Mouse (Mus musculus) heart, postnatal 0 days (tissue): ENCODE data around the gene Wiz. TPM values are rescaled to one million over a fixed set of nuclear protein-coding genes. Genes with fewer than 3 reads are reported as not detected.

Source experiments
- ATAC-seq: fragments of 200-750 bp; cut with Nextera tagmentation; 2 replicates; pipeline ENCODE4 v1.8.0; 2017; ENCODE audit warnings: low read depth, moderate number of reproducible peaks, moderate library complexity; ENCODE audit not compliant: insufficient read depth
- DNase-seq: peaks from one replicate; pipeline ENCODE4 v3.0.0-alpha.2; 2016; ENCODE audit warnings: low spot score
- H3K27ac ChIP-seq: fragments of 300-500 bp; sonication (generic); 2 replicates; pipeline ENCODE4 v1.5.1; 2014; ENCODE audit warnings: low read depth, mild to moderate bottlenecking
- H3K27me3 ChIP-seq: fragments of 300-500 bp; sonication (generic); 2 replicates; pipeline ENCODE4 v1.6.1; 2014; ENCODE audit warnings: low read length, mixed read lengths; ENCODE audit not compliant: control insufficient read depth, insufficient read depth
- H3K36me3 ChIP-seq: fragments of 300-500 bp; sonication (generic); replicated peaks from 2 replicates; pipeline ENCODE4 v1.6.1; 2014; ENCODE audit warnings: low read length, mixed read lengths; ENCODE audit not compliant: control insufficient read depth, insufficient read depth
- H3K4me1 ChIP-seq: fragments of 300-500 bp; sonication (generic); 2 replicates; pipeline ENCODE4 v1.6.1; 2014; ENCODE audit warnings: antibody characterized with exemption; ENCODE audit not compliant: control insufficient read depth, insufficient read depth
- H3K4me2 ChIP-seq: fragments of 300-500 bp; sonication (generic); 2 replicates; pipeline ENCODE4 v1.6.1; 2014; ENCODE audit warnings: low read depth, mild to moderate bottlenecking, low read length, moderate library complexity
- H3K4me3 ChIP-seq: fragments of 300-500 bp; sonication (generic); 2 replicates; pipeline ENCODE4 v1.5.1; 2014; ENCODE audit warnings: low read depth, low read length
- H3K9ac ChIP-seq: fragments of 300-500 bp; sonication (generic); replicated peaks from 2 replicates; pipeline ENCODE4 v1.6.1; 2014; ENCODE audit warnings: low read depth, low read length, mixed read lengths
- H3K9me3 ChIP-seq: fragments of 300-500 bp; sonication (generic); replicated peaks from 2 replicates; pipeline ENCODE4 v1.6.1; 2016; ENCODE audit warnings: low read length; ENCODE audit not compliant: control insufficient read depth
- CTCF ChIP-seq: IDR thresholded peaks from 2 replicates; pipeline ENCODE4 v1.5.1; 2016; ENCODE audit warnings: antibody characterized with exemption, control low read depth, low read depth
- EP300 ChIP-seq: IDR thresholded peaks from 2 replicates; pipeline ENCODE4 v1.6.1; 2016; ENCODE audit warnings: antibody characterized with exemption, low read depth
- WGBS: fragments of 180-500 bp; shearing (Covaris S2); extraction: QIAGEN DNeasy Blood & Tissue Kit; methylation state at CpG from one replicate; pipeline ENCODE4 v1.1.7; 2014; 5-methylcytosine and 5-hydroxymethylcytosine counted together
- polyA plus RNA-seq: library from polyadenylated mRNA; unstranded; fragments of >200 nt; fragmentation: Nextera tagmentation; extraction: Ambion mirVana; gene quantifications from 2 replicates; pipeline ENCODE4 v1.2.1, GENCODE M21; 2015
- total RNA-seq: library from RNA; depleted of rRNA; stranded (reverse); fragments of >200 nt; gene quantifications from 2 replicates; pipeline ENCODE4 v1.2.3, GENCODE M21; 2014; ENCODE audit warnings: low replicate concordance

Wiz gene
- total and polyA plus RNA-seq, 2 experiments from 2014 or later, result 7.0 to 21.4 TPM

DNA sequence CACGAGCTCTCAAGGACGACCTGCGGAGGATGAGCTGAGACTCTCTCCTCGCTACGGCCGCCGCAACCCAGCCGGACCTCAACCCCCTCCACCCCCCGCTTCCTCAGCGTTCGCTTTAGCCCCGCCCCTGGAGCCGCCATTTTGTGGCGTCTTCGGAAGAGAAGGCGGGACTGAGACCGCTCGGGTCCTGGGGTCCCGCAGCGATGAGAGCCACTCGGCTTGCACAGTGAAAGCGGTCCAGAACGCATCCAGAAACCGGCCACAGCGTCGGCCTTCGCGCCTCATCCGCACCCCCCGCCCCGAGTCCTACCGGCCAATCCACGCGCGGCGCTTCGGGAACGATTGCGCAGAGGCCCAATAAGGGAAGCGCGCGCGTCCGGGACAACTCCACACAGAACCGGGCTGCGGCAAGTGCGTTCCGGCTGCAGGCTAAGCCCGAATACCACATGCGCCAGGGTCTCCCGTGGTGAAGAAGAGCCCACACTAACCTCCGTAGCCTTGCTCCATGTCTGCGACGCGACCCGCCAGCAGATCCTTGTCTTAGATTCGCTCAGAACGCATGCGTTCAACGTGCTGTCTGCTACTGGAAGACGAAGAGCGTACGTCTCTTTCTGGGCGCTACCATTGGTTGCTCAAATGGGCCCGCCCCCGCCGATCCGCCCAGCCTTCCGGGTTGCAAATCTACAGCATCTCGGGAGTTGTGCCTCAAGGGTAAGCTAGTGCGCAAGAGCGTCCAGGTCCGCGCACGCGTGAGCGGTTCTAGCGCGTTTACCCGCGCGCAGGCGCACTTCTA lies 68.4 kb downstream of the Wiz start, which contains the start of gene Akap8:
Gene Akap8 (minus strand): TSS at position 642 of the 793 bp plus-strand sequence.
- under 1% methylated on average over 82 of the region's 83 CpGs for WGBS
- DNase-seq (peak; percentile 98), ATAC-seq (peak; percentile 96)
- peak within 1 kb of the TSS; percentile 68 for H3K9ac ChIP-seq
- peaks cover 45% of the 10 kb centered on the region for H3K36me3 ChIP-seq
- peak within 1 kb of the TSS; percentile 92 for H3K4me2 ChIP-seq
- peak within 1 kb of the TSS; percentile 78 for H3K4me3 ChIP-seq
- H3K9me3 ChIP-seq, result no peaks in the 10 kb centered on the region
- TF ChIP-seq EP300, result 0 out of 2 replicates have a peak, but pooled peaks have one; percentile 32
- no peak for TF ChIP-seq CTCF
- peak within 1 kb of the TSS; percentile 95 for H3K27ac ChIP-seq
- H3K4me1 ChIP-seq, result peaks cover 20% of the 10 kb centered on the region
- H3K27me3 ChIP-seq, result no peaks in the 10 kb centered on the region

DNA sequence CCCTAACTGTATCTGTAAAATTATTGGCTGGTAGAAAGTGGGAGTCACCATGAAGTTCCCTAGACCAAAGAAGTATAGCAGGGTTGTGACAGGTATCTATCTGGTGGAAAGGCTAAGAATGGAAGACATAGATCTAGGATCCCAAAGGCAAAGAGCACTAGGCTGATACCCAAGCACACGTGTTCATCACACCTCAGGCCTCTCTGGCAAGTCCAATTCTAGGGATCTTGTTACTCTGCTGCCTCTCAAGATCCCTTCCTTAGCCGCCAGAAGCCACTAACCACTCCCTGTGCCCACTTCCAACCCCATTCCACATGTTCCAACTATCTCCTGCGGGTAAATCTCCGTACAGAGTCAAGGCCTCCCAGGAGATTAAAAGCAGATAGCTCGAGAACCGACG lies 69.3 kb downstream of the Wiz start:
- TF ChIP-seq EP300, result no peak
- TF ChIP-seq CTCF, result no peak
- Histone ChIP-seq H3K4me1 (peaks cover 20% of the 10 kb centered on the region), H3K27me3 (no peaks in the 10 kb centered on the region), H3K4me2 (peak overlapping the region; percentile 92), H3K4me3 (peak overlapping the region; percentile 78), H3K27ac (peak overlapping the region; percentile 95), H3K9ac (peak overlapping the region; percentile 66), H3K36me3 (peaks cover 45% of the 10 kb centered on the region), H3K9me3 (no peaks in the 10 kb centered on the region)
- ATAC-seq (no peak), DNase-seq (no peak)
- WGBS, result under 1% methylated on average over 7 of the region's 7 CpGs

DNA sequence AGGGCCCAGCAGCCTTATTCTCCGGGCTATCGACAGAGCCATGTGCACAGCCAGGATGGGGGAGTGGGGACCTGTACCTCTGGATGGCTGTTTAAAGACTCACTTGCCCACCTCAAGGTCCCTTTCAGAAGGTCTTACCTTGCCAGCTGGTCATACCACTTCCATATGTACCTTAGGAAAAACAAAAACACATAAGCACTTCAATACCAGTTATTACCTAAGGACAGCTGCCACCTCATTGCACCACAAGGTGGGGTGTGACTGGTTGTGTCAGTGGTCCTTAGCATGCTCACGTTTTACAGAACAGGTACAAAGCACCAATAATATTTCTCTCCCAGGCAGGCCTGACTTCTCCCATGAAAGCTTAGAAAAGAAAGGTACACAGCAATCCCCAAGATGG lies 71.5 kb downstream of the Wiz start:
- H3K4me3 ChIP-seq, result no peak overlapping the region
- H3K4me2 ChIP-seq, result no peak overlapping the region
- H3K9me3 ChIP-seq, result no peaks in the 10 kb centered on the region
- H3K27me3 ChIP-seq, result no peaks in the 10 kb centered on the region
- H3K9ac ChIP-seq, result no peak overlapping the region
- peaks cover 20% of the 10 kb centered on the region for H3K4me1 ChIP-seq
- peaks cover 56% of the 10 kb centered on the region for H3K36me3 ChIP-seq
- H3K27ac ChIP-seq, result no peak overlapping the region
- WGBS, result 80% methylated on average over 3 of the region's 3 CpGs
- ATAC-seq (no peak), DNase-seq (no peak)
- TF ChIP-seq EP300 (no peak), CTCF (no peak)

DNA sequence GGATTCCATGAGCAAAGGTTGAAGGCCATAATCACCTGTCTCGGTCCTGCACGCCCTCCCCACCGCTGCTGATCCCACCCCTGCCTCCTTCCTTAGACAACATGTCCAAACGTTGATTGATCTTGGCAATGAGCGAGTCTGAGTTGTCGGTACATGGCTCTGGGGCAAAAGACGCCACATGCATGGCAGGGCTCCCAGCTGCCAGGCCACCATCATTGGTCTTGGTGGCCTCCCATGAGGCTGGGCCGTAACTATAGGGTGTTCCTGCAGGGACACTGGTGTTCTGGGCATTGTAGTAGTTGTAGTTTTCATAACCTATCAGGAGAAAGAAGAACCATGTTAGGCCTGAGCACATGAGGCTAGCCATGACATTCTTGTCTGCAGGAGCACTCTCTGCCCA lies 72.2 kb downstream of the Wiz start:
- TF ChIP-seq CTCF (no peak), EP300 (no peak)
- 87% methylated on average over 8 of the region's 8 CpGs for WGBS
- DNase-seq (no peak), ATAC-seq (no peak)
- Histone ChIP-seq H3K36me3 (peaks cover 63% of the 10 kb centered on the region), H3K4me2 (no peak overlapping the region), H3K4me1 (peaks cover 15% of the 10 kb centered on the region), H3K9ac (no peak overlapping the region), H3K27me3 (no peaks in the 10 kb centered on the region), H3K27ac (no peak overlapping the region), H3K9me3 (no peaks in the 10 kb centered on the region), H3K4me3 (no peak overlapping the region)

DNA sequence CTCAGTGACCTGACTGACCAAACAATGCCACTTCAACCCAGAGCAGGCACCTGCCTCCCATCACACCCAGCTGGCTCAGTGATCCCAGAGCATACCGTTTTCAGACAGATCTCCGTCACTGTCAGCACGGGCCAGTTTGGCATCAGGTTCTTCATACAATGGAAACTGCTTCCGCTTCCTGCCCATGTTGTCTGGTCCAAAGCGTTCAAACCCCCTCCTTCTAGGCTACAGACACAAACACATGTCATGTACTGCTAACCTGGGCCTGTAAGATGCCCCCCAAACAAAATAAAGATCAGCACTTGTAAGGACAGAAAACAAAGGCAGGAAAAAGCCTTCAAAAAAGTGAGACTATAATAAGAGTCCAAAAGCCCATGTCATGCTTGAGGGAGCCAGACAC lies 73.7 kb downstream of the Wiz start:
- Histone ChIP-seq H3K27me3 (no peaks in the 10 kb centered on the region), H3K9ac (no peak overlapping the region), H3K4me3 (no peak overlapping the region), H3K9me3 (no peaks in the 10 kb centered on the region), H3K4me2 (no peak overlapping the region), H3K4me1 (peaks cover 12% of the 10 kb centered on the region; the same call in 1 of the 2 replicates), H3K27ac (no peak overlapping the region), H3K36me3 (peaks cover 78% of the 10 kb centered on the region)
- no peak for DNase-seq
- 87% methylated on average over 5 of the region's 5 CpGs for WGBS
- ATAC-seq, result no peak
- TF ChIP-seq EP300 (no peak), CTCF (no peak)
